Mouse (Mus musculus) right cerebral cortex, adult 18-20 months (tissue): ENCODE data around the gene 2510039O18Rik.

ENCODE experiments used
- DNase-seq: peaks from one replicate; pipeline ENCODE4 v3.0.0; 2022; ENCODE audit warnings: mixed read lengths

2510039O18Rik gene

GRCm38 (mm10) chr4:147937486-147937885 is 3.2 kb upstream of the 2510039O18Rik start:
- no peak for DNase-seq

- no peak for DNase-seq
These were observed 2.3 kb upstream of the 2510039O18Rik start for GRCm38 (mm10) chr4:147938148-147939096.

DNA sequence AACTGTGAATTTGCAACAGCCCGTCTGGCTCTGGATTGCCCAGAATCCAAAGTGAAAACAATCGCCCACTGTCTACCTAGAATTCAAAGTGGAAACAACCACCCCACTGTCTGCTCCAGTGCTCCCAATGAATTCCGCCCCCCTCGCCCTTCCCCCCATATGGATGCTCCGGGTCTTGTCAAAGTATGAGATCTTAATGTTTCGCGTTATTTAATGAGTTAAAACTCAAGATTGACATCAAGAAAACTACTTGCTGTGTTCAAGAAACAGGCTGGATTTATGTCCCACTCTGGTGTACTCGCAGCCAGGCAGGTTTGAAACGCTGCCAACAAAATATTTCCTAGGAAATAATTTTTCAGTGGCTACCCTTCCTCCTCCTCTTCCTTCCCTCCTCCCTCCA is 584 bp upstream of the 2510039O18Rik start:
- peak; percentile 31 for DNase-seq

DNA sequence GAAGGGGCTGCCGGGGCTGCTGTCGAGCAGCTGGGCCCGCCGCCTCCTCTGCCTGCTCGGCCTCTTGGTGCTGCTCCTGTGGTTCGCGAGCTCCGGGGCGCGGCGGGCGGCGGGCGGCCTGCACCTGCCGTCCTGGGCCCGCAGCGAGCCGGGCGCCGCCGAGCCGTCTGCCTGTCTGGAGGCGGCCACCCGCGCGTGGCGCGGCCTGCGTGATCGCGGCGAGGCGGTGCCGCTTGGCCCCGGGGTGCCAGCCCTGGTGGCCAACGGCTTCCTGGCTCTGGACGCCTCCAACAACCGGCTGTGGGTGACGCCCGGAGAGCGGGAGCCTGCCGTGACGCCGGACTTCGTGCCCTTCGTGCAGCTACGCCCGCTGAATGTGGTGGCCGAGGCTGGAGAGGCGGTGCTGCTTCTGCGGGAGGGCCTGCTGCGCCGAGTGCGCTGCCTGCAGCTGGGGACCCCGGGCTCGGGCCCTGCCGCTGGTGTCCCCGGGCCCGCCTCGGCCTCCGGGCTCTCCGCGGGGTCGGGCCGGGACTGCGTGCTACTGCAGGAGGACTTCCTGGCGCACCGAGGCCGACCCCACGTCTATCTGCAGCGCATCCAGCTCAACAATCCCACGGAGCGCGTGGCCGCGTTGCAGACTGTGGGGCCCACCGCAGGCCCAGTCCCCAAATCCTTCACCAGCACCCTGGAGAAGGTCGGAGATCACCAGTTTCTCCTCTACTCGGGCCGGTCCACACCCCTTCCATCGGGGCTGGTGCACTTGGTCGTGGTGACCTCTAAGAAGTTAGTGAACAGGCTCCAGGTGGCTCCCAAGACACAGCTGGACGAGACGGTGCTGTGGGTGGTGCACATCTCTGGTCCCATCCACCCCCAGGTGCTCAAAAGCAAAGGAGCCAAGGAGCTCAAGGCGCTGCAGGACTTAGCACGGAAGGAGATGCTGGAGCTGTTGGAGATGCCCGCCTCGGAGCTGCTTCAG is 638 bp downstream of the 2510039O18Rik start:
- DNase-seq: no peak

- no peak for DNase-seq
These were observed 2.3 kb downstream of the 2510039O18Rik start for GRCm38 (mm10) chr4:147943005-147943404.

GRCm38 (mm10) chr4:147947511-147947910 is 6.8 kb downstream of the 2510039O18Rik start:
- no peak for DNase-seq

DNA sequence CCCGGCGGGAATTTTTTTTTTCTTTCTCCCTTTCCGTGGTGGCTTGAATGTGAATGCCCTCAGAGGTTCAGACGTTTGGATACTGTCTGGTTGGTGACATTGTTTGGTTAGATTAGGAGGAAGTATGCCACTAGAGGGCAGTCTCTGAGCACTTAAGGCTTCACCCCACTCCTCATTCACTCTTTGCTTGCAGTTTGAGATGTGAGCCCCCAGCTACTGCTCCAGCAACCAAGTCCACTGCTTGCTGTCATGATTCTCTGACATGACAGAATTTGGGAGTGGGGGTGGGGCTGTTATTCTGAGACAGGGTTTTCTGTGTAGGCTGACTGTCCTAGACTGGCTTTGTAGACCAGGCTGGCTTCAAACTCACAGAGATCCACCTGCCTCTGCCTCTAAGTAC is 12.9 kb downstream of the 2510039O18Rik start:
- peak; percentile 34 for DNase-seq

- no peak for DNase-seq
These were observed 16.4 kb downstream of the 2510039O18Rik start for GRCm38 (mm10) chr4:147957141-147957540.

DNA sequence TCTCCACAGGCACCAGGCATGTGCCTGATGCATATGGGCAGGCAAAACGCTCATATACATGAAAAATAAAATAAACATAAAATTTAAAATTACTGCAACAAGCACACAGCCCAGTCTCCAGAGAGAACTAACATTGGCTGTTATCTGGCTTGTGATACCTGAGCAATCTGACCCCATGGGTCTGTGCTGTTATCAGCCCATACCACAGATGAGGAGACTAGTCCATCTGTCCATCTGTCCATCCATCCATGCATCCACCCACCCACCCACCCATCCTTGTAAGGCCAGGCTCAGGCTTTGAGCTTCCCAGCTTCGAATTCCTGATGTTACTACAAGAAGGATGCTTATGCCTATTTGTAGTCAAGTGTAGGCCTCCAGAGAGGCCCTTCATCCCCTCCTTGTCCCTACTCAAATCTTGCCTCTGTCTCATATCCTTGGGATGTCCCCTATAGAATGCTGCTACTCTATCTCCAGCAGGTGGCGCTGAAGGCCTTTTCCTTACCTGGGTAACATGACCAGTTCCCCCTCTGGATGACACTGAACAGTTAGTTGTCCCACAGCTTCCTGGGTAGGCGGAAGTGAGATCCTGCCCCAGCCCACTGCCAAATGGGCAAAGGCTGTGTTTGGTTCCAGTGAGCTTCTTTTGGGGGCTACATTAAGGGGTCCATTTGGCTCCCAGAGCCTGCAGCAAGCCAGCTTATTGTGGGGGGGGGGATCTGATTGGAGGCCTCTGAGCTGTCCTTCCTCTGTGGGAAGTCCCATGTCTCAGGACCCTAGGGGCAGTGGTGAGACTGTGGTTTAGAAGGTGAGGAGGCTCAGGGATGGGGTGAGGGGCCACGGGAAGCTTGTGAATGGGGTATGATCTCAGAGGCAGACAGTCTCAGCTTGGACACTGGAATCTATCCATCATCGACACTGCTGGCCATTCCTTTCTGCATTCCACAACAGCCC is 19.5 kb downstream of the 2510039O18Rik start:
- DNase-seq: peak; percentile 35

DNA sequence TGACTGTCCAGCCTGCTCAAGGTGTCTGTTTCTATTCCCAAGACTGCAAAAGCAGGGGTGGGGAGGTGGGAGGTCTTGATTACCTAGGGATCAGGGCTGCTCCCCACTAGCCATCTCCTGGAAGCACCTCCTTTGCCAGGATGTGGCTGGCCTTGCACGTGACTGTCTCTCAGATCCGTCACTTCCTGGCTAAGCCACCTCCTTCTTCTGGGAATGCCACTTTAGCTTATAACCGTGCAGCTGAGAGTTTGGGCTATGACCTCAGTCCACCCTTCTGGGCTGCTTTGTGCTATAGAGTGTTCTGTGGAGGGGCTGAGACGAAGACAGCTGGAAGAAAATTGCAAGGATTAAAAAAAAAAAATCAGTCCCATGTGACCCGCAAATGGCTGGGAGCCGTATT is 22.1 kb downstream of the 2510039O18Rik start:
- no peak for DNase-seq

GRCm38 (mm10) chr4:147963623-147964022 is 22.9 kb downstream of the 2510039O18Rik start:
- DNase-seq: no peak

- DNase-seq: no peak
These were observed 25.0 kb downstream of the 2510039O18Rik start for GRCm38 (mm10) chr4:147965712-147966111.

- DNase-seq: no peak
These were observed 28.1 kb downstream of the 2510039O18Rik start for GRCm38 (mm10) chr4:147968816-147969215.

DNA sequence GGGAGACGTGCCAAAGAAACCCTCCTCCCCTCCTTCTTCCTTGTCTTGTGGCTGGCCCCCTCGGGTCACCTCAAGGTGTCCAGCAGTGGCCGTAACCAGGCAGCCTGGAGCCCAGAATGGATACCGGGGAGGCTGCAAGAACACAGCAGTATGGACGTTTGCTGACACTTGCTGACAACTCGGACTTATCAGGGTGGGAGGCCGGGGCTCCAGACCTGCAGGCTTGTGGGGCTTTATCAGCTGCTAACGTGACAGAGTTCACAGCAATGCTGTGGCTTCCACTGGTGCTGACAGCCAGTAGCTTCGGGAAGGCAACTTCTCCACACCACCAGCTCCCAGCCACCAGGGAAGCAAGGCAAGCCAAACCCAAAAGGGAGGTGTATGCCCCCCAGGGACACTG is 28.6 kb downstream of the 2510039O18Rik start:
- no peak for DNase-seq

DNA sequence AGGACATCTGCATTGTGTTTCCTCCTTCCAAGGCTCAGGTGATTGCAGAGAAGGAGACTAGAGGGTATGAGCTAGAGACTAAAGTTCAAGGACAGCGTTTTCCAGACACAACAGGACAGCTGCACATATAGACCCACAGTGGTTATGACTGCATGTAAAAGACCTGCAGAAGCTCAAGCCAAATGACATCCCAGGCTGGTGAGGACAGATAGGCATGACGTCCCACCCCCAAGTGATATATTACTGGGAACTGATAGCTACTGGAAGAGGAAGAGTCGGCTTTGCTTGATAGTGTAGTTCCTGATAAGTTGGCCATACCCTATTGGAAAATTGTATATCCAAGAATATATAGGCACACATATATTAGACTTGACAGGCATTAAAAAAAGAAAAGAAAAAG is 35.5 kb downstream of the 2510039O18Rik start:
- DNase-seq: no peak

- DNase-seq: no peak
These were observed 37.0 kb downstream of the 2510039O18Rik start for GRCm38 (mm10) chr4:147977726-147978125.

DNA sequence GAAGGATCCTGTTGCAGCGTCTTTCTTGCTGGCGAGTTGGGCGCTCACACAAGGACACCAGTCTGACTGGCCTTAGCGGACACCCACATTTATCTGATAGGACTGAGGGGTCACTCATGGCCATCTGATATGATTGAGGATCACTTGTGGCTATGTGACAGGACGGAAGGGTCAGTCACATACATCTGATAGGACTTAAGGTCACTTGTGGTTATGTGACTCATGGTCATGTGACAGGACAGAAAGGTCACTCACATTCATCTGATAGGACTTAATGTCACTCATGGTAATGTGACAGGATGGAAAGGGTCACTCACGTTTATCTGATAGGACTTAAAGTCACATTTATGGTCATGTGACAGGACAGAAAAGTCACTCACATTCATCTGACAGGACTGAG is 37.7 kb downstream of the 2510039O18Rik start:
- DNase-seq: no peak

GRCm38 (mm10) chr4:147979441-147979860 is 38.8 kb downstream of the 2510039O18Rik start:
- DNase-seq: no peak

GRCm38 (mm10) chr4:147985205-147986132 is 44.8 kb downstream of the 2510039O18Rik start, which contains the start of gene Nppb:
Gene Nppb (plus strand): TSS chr4:147985788.
- no peak for DNase-seq

DNA sequence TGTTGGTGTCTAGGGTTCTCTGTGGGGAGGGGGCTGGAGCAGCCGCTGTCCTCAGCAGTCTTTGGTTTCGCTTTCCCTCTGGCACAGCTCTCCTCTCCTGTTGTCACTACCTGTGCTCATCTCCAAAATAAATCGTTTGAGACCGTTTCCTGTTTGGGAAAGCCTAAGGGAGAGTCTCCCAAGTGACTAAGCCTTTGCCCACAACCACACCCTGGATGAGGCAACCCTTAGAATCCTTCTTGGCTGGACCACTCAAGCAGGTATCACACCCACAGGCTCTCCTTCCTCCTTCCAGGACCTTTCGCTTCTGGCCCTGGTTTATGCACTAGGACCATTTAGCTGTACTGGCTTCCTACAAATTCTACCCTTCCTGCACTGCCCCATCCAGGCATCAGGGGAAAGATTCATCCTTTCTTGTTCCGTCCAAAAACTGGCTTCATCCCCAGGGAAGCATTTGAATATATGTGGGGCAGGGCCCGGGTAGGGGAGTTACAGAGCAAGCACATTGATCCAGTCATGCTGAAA is 52.9 kb downstream of the 2510039O18Rik start:
- no peak for DNase-seq

DNA sequence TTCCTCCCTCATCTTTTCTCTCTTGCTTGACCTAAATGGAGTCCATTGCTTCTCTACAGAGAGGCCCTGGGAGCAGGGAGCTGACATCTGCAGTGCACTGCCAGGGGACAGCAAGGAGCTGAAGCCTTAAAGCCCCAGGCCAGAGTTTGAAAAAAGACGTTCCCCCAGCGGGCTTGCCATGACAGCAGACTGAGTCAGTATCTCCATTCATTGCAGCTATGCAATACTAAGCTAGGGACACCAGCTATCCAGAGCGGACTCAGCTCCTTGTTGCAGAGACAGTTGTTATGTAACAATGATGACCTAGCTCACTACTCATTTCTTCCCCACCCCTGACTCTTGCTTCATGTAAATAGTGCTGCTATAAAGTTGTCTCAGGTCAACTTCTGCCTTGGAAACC is 54.6 kb downstream of the 2510039O18Rik start:
- no peak for DNase-seq
